Mouse (Mus musculus) lung, adult 2 months (tissue): ENCODE measurements around the gene Lyg1.

Experiments
- CTCF ChIP-seq: fragments of 200-500 bp; IDR thresholded peaks from 2 replicates; pipeline ENCODE4 v1.5.1; 2011; ENCODE audit warnings: mild to moderate bottlenecking, low read length, control low read depth; ENCODE audit not compliant: insufficient read depth
- POLR2A ChIP-seq: fragments of 200-500 bp; IDR thresholded peaks from 2 replicates; pipeline ENCODE4 v1.6.1; 2011; ENCODE audit warnings: low read depth, mild to moderate bottlenecking, control low read depth, low read length, borderline replicate concordance; ENCODE audit errors: extremely low read depth

DNA sequence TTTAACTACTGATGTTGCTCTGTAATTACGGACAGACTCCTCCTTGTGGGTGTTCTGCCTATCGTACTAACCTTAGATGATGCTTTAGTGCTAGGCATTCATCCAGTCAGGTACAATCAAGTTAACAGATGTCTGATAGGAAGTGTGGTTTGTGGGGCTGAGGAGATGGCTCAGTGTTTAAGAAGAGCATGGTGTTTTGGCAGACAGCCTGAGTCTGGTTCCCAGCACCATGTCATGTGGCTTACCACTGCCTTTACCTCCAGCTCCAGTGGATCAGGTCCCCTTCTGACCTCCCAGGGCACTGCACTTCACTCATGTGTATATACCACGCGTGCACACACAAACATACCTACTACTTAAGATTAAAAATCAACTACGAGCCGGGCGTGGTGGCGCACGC, 44.4 kb upstream of the Lyg1 start:
- TF ChIP-seq POLR2A (no peak), CTCF (no peak)
